Mouse (Mus musculus) liver, adult 2 months (tissue): ENCODE measurements around the gene Cntnap5a. TPM values are rescaled to one million over a fixed set of nuclear protein-coding genes. Genes with fewer than 3 reads are reported as not detected.

ENCODE experiments used
- DNase-seq: peaks from one replicate; pipeline ENCODE4 v3.0.0-alpha.2; 2011; ENCODE audit warnings: low read depth, low spot score; ENCODE audit errors: extremely low read depth
- H3K27ac ChIP-seq: fragments of 200-500 bp; replicated peaks from 2 replicates; pipeline ENCODE4 v1.5.1; 2012; ENCODE audit warnings: low read depth, mild to moderate bottlenecking, control low read depth, inconsistent platforms, low read length; ENCODE audit not compliant: insufficient read depth
- H3K27me3 ChIP-seq: fragments of 200-500 bp; 2 replicates; pipeline ENCODE4 v1.6.1; 2012; ENCODE audit warnings: mild to moderate bottlenecking, moderate library complexity, low read length, inconsistent platforms; ENCODE audit not compliant: control insufficient read depth, insufficient read depth
- H3K36me3 ChIP-seq: fragments of 200-500 bp; 2 replicates; pipeline ENCODE4 v1.6.1; 2012; ENCODE audit warnings: low read length, inconsistent platforms; ENCODE audit not compliant: control insufficient read depth, insufficient read depth
- H3K4me1 ChIP-seq: fragments of 200-500 bp; 2 replicates; pipeline ENCODE4 v1.6.1; 2011; ENCODE audit warnings: low read length; ENCODE audit not compliant: control insufficient read depth, insufficient read depth
- H3K4me3 ChIP-seq: fragments of 200-500 bp; 2 replicates; pipeline ENCODE4 v1.5.1; 2011; ENCODE audit warnings: low read depth, mild to moderate bottlenecking, control low read depth, low read length, moderate library complexity; ENCODE audit not compliant: insufficient read depth
- H3K79me2 ChIP-seq: fragments of 200-500 bp; 2 replicates; pipeline ENCODE4 v1.6.1; 2012; ENCODE audit warnings: inconsistent platforms, mild to moderate bottlenecking, low read length, moderate library complexity; ENCODE audit not compliant: control insufficient read depth, insufficient read depth
- H3K9ac ChIP-seq: fragments of 200-500 bp; 2 replicates; pipeline ENCODE4 v1.6.1; 2012; ENCODE audit warnings: low read depth, mild to moderate bottlenecking, control low read depth, inconsistent platforms, low read length
- CTCF ChIP-seq: fragments of 200-500 bp; IDR thresholded peaks from 2 replicates; pipeline ENCODE4 v1.5.1; 2011; ENCODE audit warnings: low read depth, low read length, control low read depth
- POLR2A ChIP-seq: fragments of 200-500 bp; IDR thresholded peaks from 2 replicates; pipeline ENCODE4 v1.6.1; 2011; ENCODE audit warnings: low read length, control low read depth; ENCODE audit not compliant: insufficient read depth; ENCODE audit errors: extremely low read depth
- WGBS: fragments of 180-500 bp; shearing (Covaris S2); methylation state at CpG from one replicate; pipeline ENCODE4 v1.1.7; 2018; 5-methylcytosine and 5-hydroxymethylcytosine counted together
- polyA plus RNA-seq: library from polyadenylated mRNA; depleted of rRNA; stranded (reverse); fragments of >200 nt; gene quantifications from 2 replicates; pipeline ENCODE4 v1.2.3, GENCODE M21; 2012
- total RNA-seq: library from RNA; depleted of rRNA; stranded (reverse); fragments of >200 nt; gene quantifications from 2 replicates; pipeline ENCODE4 v1.2.3, GENCODE M21; 2014

The Cntnap5a gene
- total and polyA plus RNA-seq, 2 experiments: not detected

DNA sequence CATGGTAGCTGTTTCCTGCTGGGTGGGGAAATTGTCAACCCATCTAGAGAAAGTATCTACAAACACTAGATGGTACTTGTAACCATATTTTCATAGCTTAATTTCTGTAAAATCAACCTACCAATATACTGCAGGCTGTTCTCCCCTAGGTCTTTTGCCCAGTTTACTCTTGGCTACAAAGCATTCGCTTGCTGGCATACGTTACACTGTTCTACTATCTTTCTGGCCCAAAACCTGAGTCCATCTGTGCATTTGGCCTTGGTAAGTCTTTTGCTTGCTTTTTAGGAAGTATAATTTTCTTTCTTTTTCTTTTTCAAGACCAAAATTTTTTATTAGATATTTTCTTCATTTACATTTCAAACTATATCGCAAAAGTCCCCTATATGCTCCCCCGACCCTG, 686.3 kb downstream of the Cntnap5a start:
- no peak overlapping the region for H3K9ac ChIP-seq
- WGBS: 89% methylated on average over 4 of the region's 4 CpGs
- H3K4me1 ChIP-seq: no peaks in the 10 kb centered on the region
- H3K4me3 ChIP-seq: no peak overlapping the region
- no peaks in the 10 kb centered on the region for H3K27me3 ChIP-seq
- no peak overlapping the region for H3K27ac ChIP-seq
- TF ChIP-seq CTCF (no peak), POLR2A (no peak)
- no peaks in the 10 kb centered on the region for H3K36me3 ChIP-seq
- no peak for DNase-seq
- H3K79me2 ChIP-seq: no peaks in the 10 kb centered on the region

GRCm38 (mm10) chr1:116373551-116373950, 689.0 kb downstream of the Cntnap5a start:
- no peaks in the 10 kb centered on the region for H3K36me3 ChIP-seq
- H3K79me2 ChIP-seq: no peaks in the 10 kb centered on the region
- no peak overlapping the region for H3K4me3 ChIP-seq
- H3K27me3 ChIP-seq: no peaks in the 10 kb centered on the region
- DNase-seq: no peak
- no peaks in the 10 kb centered on the region for H3K4me1 ChIP-seq
- 73% methylated on average over 1 of the region's 1 CpGs for WGBS
- no peak overlapping the region for H3K27ac ChIP-seq
- no peak for TF ChIP-seq POLR2A
- no peak for TF ChIP-seq CTCF
- H3K9ac ChIP-seq: no peak overlapping the region

- H3K79me2 ChIP-seq: no peaks in the 10 kb centered on the region
- no peaks in the 10 kb centered on the region for H3K4me1 ChIP-seq
- H3K9ac ChIP-seq: no peak overlapping the region
- no peaks in the 10 kb centered on the region for H3K27me3 ChIP-seq
- H3K27ac ChIP-seq: no peak overlapping the region
- no peak for TF ChIP-seq POLR2A
- TF ChIP-seq CTCF: no peak
- H3K4me3 ChIP-seq: no peak overlapping the region
- H3K36me3 ChIP-seq: no peaks in the 10 kb centered on the region
- no peak for DNase-seq
These were observed 707.8 kb downstream of the Cntnap5a start for GRCm38 (mm10) chr1:116392390-116392789.

- no peaks in the 10 kb centered on the region for H3K79me2 ChIP-seq
- H3K4me1 ChIP-seq: no peaks in the 10 kb centered on the region
- TF ChIP-seq CTCF (no peak), POLR2A (no peak)
- no peak for DNase-seq
- H3K27me3 ChIP-seq: no peaks in the 10 kb centered on the region
- H3K36me3 ChIP-seq: no peaks in the 10 kb centered on the region
- H3K9ac ChIP-seq: no peak overlapping the region
- no peak overlapping the region for H3K4me3 ChIP-seq
- 53% methylated on average over 1 of the region's 1 CpGs for WGBS
- no peak overlapping the region for H3K27ac ChIP-seq
These were observed 717.6 kb downstream of the Cntnap5a start for GRCm38 (mm10) chr1:116401996-116402656.

- H3K9ac ChIP-seq: no peak overlapping the region
- 86% methylated on average over 1 of the region's 1 CpGs for WGBS
These were observed 725.3 kb downstream of the Cntnap5a start for GRCm38 (mm10) chr1:116409836-116410235.

DNA sequence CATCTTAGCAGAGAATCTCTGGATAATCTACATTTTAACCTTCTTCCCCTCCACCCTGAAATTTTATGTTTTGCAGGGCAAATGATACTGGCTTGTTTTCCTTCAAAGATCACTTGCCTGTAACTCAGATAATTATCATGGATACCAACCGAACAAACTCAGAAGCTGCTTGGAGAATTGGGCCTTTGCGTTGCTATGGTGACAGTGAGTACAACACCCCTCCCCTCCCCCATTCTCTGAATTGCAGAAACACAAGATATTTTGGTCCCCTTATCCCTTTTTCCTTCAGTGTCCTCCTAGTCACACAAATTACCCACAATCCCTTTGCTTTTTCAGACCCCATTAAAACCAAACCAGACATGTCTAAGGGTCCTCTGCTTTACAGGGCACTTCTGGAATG, 743.8 kb downstream of the Cntnap5a start:
- Histone ChIP-seq H3K9ac (no peak overlapping the region), H3K4me3 (no peak overlapping the region), H3K36me3 (no peaks in the 10 kb centered on the region), H3K4me1 (no peaks in the 10 kb centered on the region), H3K27me3 (no peaks in the 10 kb centered on the region), H3K79me2 (no peaks in the 10 kb centered on the region), H3K27ac (no peak overlapping the region)
- TF ChIP-seq POLR2A: no peak
- TF ChIP-seq CTCF: no peak
- no peak for DNase-seq
- WGBS: 65% methylated on average over 2 of the region's 2 CpGs

More at GRCm38 (mm10) chr1:116409836-116410235, 725.3 kb downstream of the Cntnap5a start:
- Histone ChIP-seq H3K27me3 (no peaks in the 10 kb centered on the region), H3K36me3 (no peaks in the 10 kb centered on the region), H3K27ac (no peak overlapping the region), H3K4me1 (no peaks in the 10 kb centered on the region), H3K4me3 (no peak overlapping the region), H3K79me2 (no peaks in the 10 kb centered on the region)
- DNase-seq: no peak
- TF ChIP-seq POLR2A (no peak), CTCF (no peak)
